Mouse (Mus musculus) forebrain, embryonic 11.5 days (tissue): ENCODE measurements around the gene Gm11060. TPM values are rescaled to one million over a fixed set of nuclear protein-coding genes. Genes with fewer than 3 reads are reported as not detected.

ENCODE experiments used
- ATAC-seq: fragments of 200-750 bp; cut with Nextera tagmentation; replicated peaks from 2 replicates; pipeline ENCODE4 v1.8.0; 2017; ENCODE audit warnings: moderate TSS enrichment; ENCODE audit not compliant: low FRiP score
- DNase-seq: peaks from one replicate; pipeline ENCODE4 v3.0.0-alpha.2; 2017; ENCODE audit warnings: low spot score
- H3K27ac ChIP-seq: fragments of 300-500 bp; sonication (generic); 2 replicates; pipeline ENCODE4 v1.5.1; 2014; ENCODE audit warnings: low read depth, low read length
- H3K27me3 ChIP-seq: fragments of 300-500 bp; sonication (generic); 2 replicates; pipeline ENCODE4 v1.6.1; 2014; ENCODE audit warnings: mild to moderate bottlenecking, low read length, mixed read lengths; ENCODE audit not compliant: control insufficient read depth, insufficient read depth
- H3K36me3 ChIP-seq: fragments of 300-500 bp; sonication (generic); 2 replicates; pipeline ENCODE4 v1.6.1; 2014; ENCODE audit warnings: mild to moderate bottlenecking, low read length, moderate library complexity, mixed read lengths; ENCODE audit not compliant: control insufficient read depth, insufficient read depth
- H3K4me1 ChIP-seq: fragments of 300-500 bp; sonication (generic); replicated peaks from 2 replicates; pipeline ENCODE4 v1.6.1; 2014; ENCODE audit warnings: low read length, mixed read lengths; ENCODE audit not compliant: control insufficient read depth, insufficient read depth
- H3K4me2 ChIP-seq: fragments of 300-500 bp; sonication (generic); 2 replicates; pipeline ENCODE4 v1.6.1; 2014; ENCODE audit warnings: low read depth, mild to moderate bottlenecking, low read length, moderate library complexity, mixed read lengths; ENCODE audit not compliant: severe bottlenecking
- H3K4me3 ChIP-seq: fragments of 300-500 bp; sonication (generic); 2 replicates; pipeline ENCODE4 v1.5.1; 2014; ENCODE audit warnings: low read depth, low read length
- H3K9ac ChIP-seq: fragments of 300-500 bp; sonication (generic); 2 replicates; pipeline ENCODE4 v1.6.1; 2014; ENCODE audit warnings: low read length
- H3K9me3 ChIP-seq: fragments of 300-500 bp; sonication (generic); 2 replicates; pipeline ENCODE4 v1.6.1; 2016; ENCODE audit warnings: low read length, mixed read lengths; ENCODE audit not compliant: control insufficient read depth
- WGBS: fragments of 180-500 bp; shearing (Covaris S2); extraction: QIAGEN DNeasy Blood & Tissue Kit; methylation state at CpG from one replicate; pipeline ENCODE4 v1.1.7; 2014; 5-methylcytosine and 5-hydroxymethylcytosine counted together
- polyA plus RNA-seq: library from polyadenylated mRNA; unstranded; fragments of >200 nt; fragmentation: Nextera tagmentation; extraction: Ambion mirVana; gene quantifications from 2 replicates; pipeline ENCODE4 v1.2.1, GENCODE M21; 2014

The Gm11060 gene
- polyA plus RNA-seq, 1 experiment from 2014 or later, result not detected

DNA sequence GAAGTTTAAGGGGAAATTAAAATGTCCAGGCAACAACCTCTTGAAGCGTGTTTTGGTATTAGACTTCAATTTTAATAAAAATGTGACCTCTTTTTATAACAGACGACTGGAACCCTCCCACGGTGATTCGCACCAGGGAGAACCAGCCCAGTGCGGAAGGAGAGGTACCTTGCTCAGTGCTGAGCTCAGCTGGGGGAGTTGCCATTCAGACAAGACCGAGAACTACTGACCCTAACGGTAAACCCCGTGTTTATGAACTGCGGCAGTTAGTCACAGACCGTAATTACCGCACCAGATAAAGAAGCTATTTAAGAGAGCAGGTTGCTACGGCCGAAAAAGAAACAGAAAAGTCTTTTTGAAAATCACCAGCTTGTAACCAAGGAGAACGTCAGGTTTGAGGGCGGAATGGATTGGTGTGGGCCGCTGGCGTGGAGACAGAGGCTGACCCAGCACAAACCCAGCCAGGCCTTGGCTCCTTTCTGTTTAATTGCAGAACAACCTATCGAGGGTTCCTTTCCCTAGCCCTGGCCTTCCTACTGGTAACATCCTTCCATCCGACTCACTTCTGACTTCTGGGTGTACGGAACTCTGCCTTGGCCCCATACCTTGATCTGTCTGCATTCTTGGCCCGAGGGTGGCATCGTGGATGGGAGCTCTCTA is 5.6 kb downstream of the Gm11060 start:
- WGBS, result 91% methylated on average over 22 of the region's 22 CpGs

GRCm38 (mm10) chr2:105099410-105099809 is 7.6 kb downstream of the Gm11060 start:
- Histone ChIP-seq H3K9ac (no peak overlapping the region), H3K4me1 (no peaks in the 10 kb centered on the region), H3K9me3 (no peaks in the 10 kb centered on the region), H3K27ac (no peak overlapping the region), H3K4me2 (no peak overlapping the region), H3K27me3 (no peaks in the 10 kb centered on the region), H3K36me3 (no peaks in the 10 kb centered on the region), H3K4me3 (no peak overlapping the region)
- DNase-seq (no peak), ATAC-seq (no peak)
- WGBS, result 76% methylated on average over 7 of the region's 7 CpGs

More for the DNA sequence above, 5.6 kb downstream of the Gm11060 start:
- Histone ChIP-seq H3K4me3 (no peak overlapping the region), H3K27ac (no peak overlapping the region), H3K4me2 (no peak overlapping the region), H3K9ac (no peak overlapping the region), H3K9me3 (no peaks in the 10 kb centered on the region), H3K36me3 (no peaks in the 10 kb centered on the region), H3K4me1 (no peaks in the 10 kb centered on the region), H3K27me3 (no peaks in the 10 kb centered on the region)
- no peak for DNase-seq
- ATAC-seq, result no peak

- no peak overlapping the region for H3K4me3 ChIP-seq
- no peaks in the 10 kb centered on the region for H3K36me3 ChIP-seq
- 70% methylated on average over 7 of the region's 7 CpGs for WGBS
- H3K27me3 ChIP-seq, result no peaks in the 10 kb centered on the region
- ATAC-seq, result no peak
- no peak overlapping the region for H3K27ac ChIP-seq
- no peak overlapping the region for H3K9ac ChIP-seq
- H3K9me3 ChIP-seq, result no peaks in the 10 kb centered on the region
- no peak for DNase-seq
- no peaks in the 10 kb centered on the region for H3K4me1 ChIP-seq
- no peak overlapping the region for H3K4me2 ChIP-seq
Measured at GRCm38 (mm10) chr2:105100541-105100940, 8.7 kb downstream of the Gm11060 start.

DNA sequence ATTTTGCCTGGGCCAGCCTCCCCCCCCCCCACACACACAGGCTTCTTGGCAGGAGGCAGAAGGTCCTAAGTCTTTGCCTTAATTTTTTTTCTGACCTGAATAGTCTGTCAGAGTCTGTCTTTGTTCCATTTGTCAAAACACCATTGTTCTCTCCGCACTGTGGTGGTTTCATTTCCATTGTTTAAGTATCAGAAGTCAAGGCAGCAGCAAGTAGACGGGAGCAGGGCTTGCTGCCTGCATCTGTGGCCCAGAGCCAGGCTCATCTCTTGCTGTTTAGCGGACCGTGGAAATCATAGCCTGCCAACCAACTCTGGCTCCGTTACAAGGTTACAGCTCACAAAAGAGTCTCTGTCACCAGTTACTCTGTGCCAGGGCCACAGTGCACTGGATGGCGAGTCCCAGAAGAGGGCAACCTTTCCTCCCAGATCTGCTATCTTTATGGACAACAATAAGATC is 16.9 kb downstream of the Gm11060 start:
- Histone ChIP-seq H3K4me3 (no peak overlapping the region), H3K9me3 (no peaks in the 10 kb centered on the region), H3K27me3 (peaks cover 7% of the 10 kb centered on the region; the same call in 1 of the 2 replicates), H3K4me1 (no peaks in the 10 kb centered on the region), H3K27ac (no peak overlapping the region), H3K9ac (no peak overlapping the region), H3K36me3 (no peaks in the 10 kb centered on the region), H3K4me2 (no peak overlapping the region)
- peak; percentile 75 for ATAC-seq
- 10% methylated on average over 6 of the region's 6 CpGs for whole genome bisulfite sequencing
- no peak for DNase-seq

DNA sequence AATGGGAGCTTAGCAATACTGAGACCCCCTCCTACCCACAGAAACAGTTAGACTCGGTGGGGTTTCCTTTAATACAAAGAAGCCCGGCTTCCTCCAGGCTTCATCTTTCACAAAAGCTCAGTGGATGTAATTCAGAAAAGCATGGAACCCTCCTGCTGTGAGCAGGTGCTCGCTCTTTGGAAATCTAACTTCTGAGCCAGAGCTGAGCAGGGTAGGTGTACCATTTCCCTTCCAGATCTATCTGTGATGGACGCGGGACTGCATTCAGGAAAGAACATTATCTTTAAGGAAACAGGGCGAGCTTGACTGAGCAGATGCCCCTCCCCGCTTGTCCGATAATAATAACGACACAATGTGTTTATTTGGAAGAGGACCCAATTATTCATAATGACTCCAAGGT is 22.3 kb downstream of the Gm11060 start:
- Histone ChIP-seq H3K4me3 (no peak overlapping the region), H3K27me3 (peaks cover 16% of the 10 kb centered on the region), H3K4me2 (no peak overlapping the region), H3K4me1 (0 out of 2 replicates have a peak, but pooled peaks cover 6% of the 10 kb centered on the region), H3K9me3 (no peaks in the 10 kb centered on the region), H3K36me3 (no peaks in the 10 kb centered on the region), H3K27ac (no peak overlapping the region), H3K9ac (no peak overlapping the region)
- ATAC-seq (no peak), DNase-seq (no peak)
- WGBS, result 7% methylated on average over 9 of the region's 9 CpGs

DNA sequence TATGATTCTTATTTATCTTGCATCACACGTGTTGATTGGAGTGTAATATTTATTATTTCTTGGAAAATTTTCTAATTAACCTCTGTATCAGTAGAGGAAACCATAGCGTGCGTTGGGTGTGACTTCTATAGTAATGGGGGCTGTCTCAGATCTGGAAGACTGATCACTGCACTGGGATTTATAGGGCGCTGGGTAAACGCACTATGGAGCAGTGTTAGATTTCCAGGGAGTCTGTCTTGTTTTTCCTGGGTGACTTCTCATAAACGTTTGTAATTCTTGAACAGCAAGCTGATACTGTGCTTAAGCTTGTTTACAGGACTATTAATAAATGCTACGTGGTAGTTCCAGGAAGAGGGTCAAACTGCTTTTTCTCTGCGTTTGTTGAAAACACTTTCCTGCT is 25.9 kb downstream of the Gm11060 start:
- no peak overlapping the region for H3K27ac ChIP-seq
- H3K9me3 ChIP-seq, result no peaks in the 10 kb centered on the region
- 79% methylated on average over 8 of the region's 8 CpGs for WGBS
- H3K4me2 ChIP-seq, result no peak overlapping the region
- no peaks in the 10 kb centered on the region for H3K36me3 ChIP-seq
- H3K4me3 ChIP-seq, result no peak overlapping the region
- peaks cover 6% of the 10 kb centered on the region; the same call in 1 of the 2 replicates for H3K4me1 ChIP-seq
- ATAC-seq (no peak), DNase-seq (no peak)
- H3K9ac ChIP-seq, result no peak overlapping the region
- peaks cover 39% of the 10 kb centered on the region for H3K27me3 ChIP-seq

DNA sequence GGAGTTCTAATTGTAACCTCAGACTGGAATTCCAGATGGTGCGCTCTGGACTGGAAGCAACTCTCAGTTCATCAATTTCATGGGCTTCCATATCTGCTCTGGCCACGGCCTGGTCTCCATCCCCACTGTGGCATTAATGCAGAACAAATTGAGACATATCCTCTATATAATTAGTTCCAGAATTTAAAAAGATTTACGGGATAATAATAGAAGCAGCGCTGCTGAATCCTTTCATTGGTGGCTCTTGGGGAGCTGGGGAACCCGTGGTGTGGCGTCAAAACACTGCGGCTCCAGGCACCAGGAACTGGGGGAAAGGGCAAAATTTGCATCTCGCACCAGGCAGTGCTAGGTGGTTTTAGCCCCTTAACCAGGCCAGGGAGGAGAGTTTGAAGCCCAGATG is 30.4 kb downstream of the Gm11060 start:
- DNase-seq (no peak), ATAC-seq (no peak)
- Histone ChIP-seq H3K36me3 (no peaks in the 10 kb centered on the region), H3K9me3 (no peaks in the 10 kb centered on the region), H3K4me3 (no peak overlapping the region), H3K9ac (no peak overlapping the region), H3K27me3 (peaks cover 76% of the 10 kb centered on the region), H3K4me1 (peaks cover 13% of the 10 kb centered on the region), H3K4me2 (no peak overlapping the region), H3K27ac (no peak overlapping the region)
- under 1% methylated on average over 8 of the region's 8 CpGs for WGBS

- peaks cover 83% of the 10 kb centered on the region for H3K27me3 ChIP-seq
- H3K36me3 ChIP-seq, result no peaks in the 10 kb centered on the region
- no peak overlapping the region for H3K27ac ChIP-seq
- no peak overlapping the region for H3K4me3 ChIP-seq
- DNase-seq (peak; percentile 67), ATAC-seq (peak; percentile 34; the same call in 1 of the 2 replicates)
- peaks cover 14% of the 10 kb centered on the region for H3K4me1 ChIP-seq
- no peak overlapping the region for H3K9ac ChIP-seq
- no peaks in the 10 kb centered on the region for H3K9me3 ChIP-seq
- whole genome bisulfite sequencing, result 1% methylated on average over 27 of the region's 27 CpGs
- 0 out of 2 replicates have a peak overlapping the region, but pooled peaks have one; percentile 5 for H3K4me2 ChIP-seq
Measured at GRCm38 (mm10) chr2:105122886-105123285, 31.1 kb downstream of the Gm11060 start.

GRCm38 (mm10) chr2:105123431-105123830 is 31.6 kb downstream of the Gm11060 start:
- Histone ChIP-seq H3K9ac (no peak overlapping the region), H3K4me2 (no peak overlapping the region), H3K27ac (no peak overlapping the region), H3K4me3 (no peak overlapping the region), H3K9me3 (no peaks in the 10 kb centered on the region), H3K36me3 (no peaks in the 10 kb centered on the region), H3K27me3 (peaks cover 84% of the 10 kb centered on the region), H3K4me1 (peaks cover 14% of the 10 kb centered on the region)
- under 1% methylated on average over 8 of the region's 8 CpGs for WGBS
- ATAC-seq, result no peak
- no peak for DNase-seq
